Mouse (Mus musculus): ENCODE data around the gene Dlx5.

DNA sequence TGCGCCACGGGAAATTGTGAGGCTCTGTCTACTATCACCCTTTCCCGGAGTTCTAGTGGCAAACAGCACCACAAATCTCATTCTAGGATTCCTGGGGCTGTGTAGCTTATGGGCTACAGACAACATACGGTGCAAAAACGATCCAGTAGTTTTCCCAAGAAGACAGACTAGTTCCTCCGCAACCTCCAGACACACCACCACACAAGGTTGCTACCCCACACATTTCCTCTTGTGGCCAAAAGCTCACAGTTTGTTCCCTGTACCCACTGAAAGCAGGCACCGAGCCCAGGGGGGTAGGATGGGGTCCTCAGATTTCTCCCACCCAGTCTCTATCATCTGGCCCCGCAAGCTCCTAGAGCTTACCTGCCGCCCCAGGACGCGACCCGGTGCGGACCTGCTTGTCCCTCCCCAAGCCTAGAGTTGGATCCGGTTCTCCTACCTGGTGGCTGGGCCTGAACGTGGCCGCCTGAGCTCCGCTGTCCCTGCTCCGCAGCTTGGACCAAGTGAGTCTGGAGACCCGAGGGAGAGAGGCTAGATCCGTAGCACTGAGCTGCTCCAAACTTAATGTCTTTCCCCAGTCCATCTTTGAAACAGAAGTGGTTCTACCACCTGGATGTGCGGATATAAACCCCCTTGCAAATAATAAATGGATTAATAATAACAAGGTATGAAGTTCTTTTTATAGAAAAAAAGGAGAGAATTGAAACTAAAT, 20.6 kb downstream of the Dlx5 start:
- TF ChIP-seq POLR2A (IDR thresholded peaks at IDR 0.05; ENCODE audit: borderline replicate concordance, insufficient read depth, low read length): no peak
- no peak for TF ChIP-seq CTCF (IDR thresholded peaks at IDR 0.05; ENCODE audit: borderline replicate concordance, insufficient read depth, low read depth, low read length)

Measured in cerebellum, adult 2 months (tissue).